Mouse (Mus musculus) heart, adult 2 months (tissue): ENCODE data around the gene Etv5. TPM values are rescaled to one million over a fixed set of nuclear protein-coding genes. Genes with fewer than 3 reads are reported as not detected.
"Not testable (repeated sequence)": the region's sequence is repeated elsewhere in the genome, so short reads cannot be mapped to it uniquely, and the experiment has no call there.

Experiments
- DNase-seq, 2 experiments: peaks; one replicate each; pipeline ENCODE4 v3.0.0; 2021
- H3K27ac ChIP-seq: fragments of 200-600 bp; 2 replicates; pipeline ENCODE4 v1.8.1; 2022
- H3K27me3 ChIP-seq: fragments of 200-500 bp; 2 replicates; pipeline ENCODE4 v1.6.1; 2012; ENCODE audit warnings: mild to moderate bottlenecking, low read length, inconsistent platforms, mixed read lengths; ENCODE audit not compliant: control insufficient read depth, insufficient read depth
- H3K36me3 ChIP-seq: fragments of 200-500 bp; 2 replicates; pipeline ENCODE4 v1.6.1; 2012; ENCODE audit warnings: low read length, inconsistent platforms; ENCODE audit not compliant: control insufficient read depth, insufficient read depth
- H3K4me1 ChIP-seq: fragments of 200-500 bp; 2 replicates; pipeline ENCODE4 v1.6.1; 2011; ENCODE audit warnings: low read length; ENCODE audit not compliant: control insufficient read depth, insufficient read depth
- H3K4me3 ChIP-seq: fragments of 200-600 bp; 2 replicates; pipeline ENCODE4 v1.8.1; 2022
- H3K79me2 ChIP-seq: fragments of 200-500 bp; replicated peaks from 2 replicates; pipeline ENCODE4 v1.6.1; 2012; ENCODE audit warnings: mild to moderate bottlenecking, inconsistent platforms, low read length, moderate library complexity, mixed read lengths; ENCODE audit not compliant: control insufficient read depth, insufficient read depth
- H3K9ac ChIP-seq: fragments of 200-500 bp; 2 replicates; pipeline ENCODE4 v1.6.1; 2012; ENCODE audit warnings: low read depth, mild to moderate bottlenecking, control low read depth, inconsistent platforms, low read length, mixed read lengths
- CTCF ChIP-seq: fragments of 200-600 bp; IDR thresholded peaks from 2 replicates; pipeline ENCODE4 v1.8.1; 2022; ENCODE audit warnings: antibody characterized with exemption, mild to moderate bottlenecking, moderate library complexity
- EP300 ChIP-seq: fragments of 200-500 bp; IDR thresholded peaks from 2 replicates; pipeline ENCODE4 v1.6.1; 2011; ENCODE audit warnings: low read depth, low read length, control low read depth; ENCODE audit not compliant: insufficient read depth
- POLR2A ChIP-seq: fragments of 200-500 bp; IDR thresholded peaks from 2 replicates; pipeline ENCODE4 v1.6.1; 2011; ENCODE audit warnings: mild to moderate bottlenecking, low read depth, low read length, control low read depth; ENCODE audit not compliant: insufficient read depth
- WGBS: fragments of 180-500 bp; shearing (Covaris S2); methylation state at CpG from one replicate; pipeline ENCODE4 v1.1.7; 2018; 5-methylcytosine and 5-hydroxymethylcytosine counted together
- intact Hi-C: fragments of 180-260 bp; cut with DNase I; formaldehyde crosslinking; loops from one replicate; pipeline ENCODE4 v1.15.1; 2025
- polyA plus RNA-seq: library from polyadenylated mRNA; depleted of rRNA; stranded (reverse); fragments of >200 nt; gene quantifications from 2 replicates; pipeline ENCODE4 v1.2.3, GENCODE M21; 2012
- total RNA-seq, 2 experiments: library from RNA; stranded (reverse); gene quantifications; 2 replicates each; pipeline ENCODE4 v1.2.3; 2021

The Etv5 gene
- total and polyA plus RNA-seq, 3 experiments = 6.9 to 12.0 (median 10.0) TPM

DNA sequence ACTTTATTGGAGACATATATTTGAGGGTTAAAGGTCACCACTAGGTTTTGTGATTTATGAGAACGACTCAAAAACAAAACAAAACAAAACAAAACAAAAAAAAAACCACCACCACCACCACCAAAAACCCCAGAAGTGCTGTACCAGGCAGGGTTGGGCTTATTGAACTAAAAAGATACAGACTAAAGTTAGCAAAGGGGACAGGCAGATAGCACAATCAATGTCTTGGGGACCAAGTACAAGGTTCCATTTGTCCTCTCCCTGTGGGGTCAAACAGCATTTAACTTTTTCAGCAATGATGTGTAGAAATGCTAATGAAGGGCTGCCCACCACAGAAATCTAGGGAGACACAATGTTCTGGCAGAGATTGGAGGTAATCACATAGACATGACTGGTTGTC lies 67.3 kb downstream of the Etv5 start:
- intact Hi-C loops = loop anchor here (5.0 kb wide), 1 partner anchor 180 kb away; no protein-coding TSS in a partner anchor
- TF ChIP-seq CTCF = no peak
- no peak for TF ChIP-seq POLR2A
- TF ChIP-seq EP300 = no peak
- H3K27me3 ChIP-seq = peaks cover 1% of the 10 kb centered on the region; the same call in 1 of the 2 replicates
- no peak overlapping the region for H3K9ac ChIP-seq
- H3K4me1 ChIP-seq = no peaks in the 10 kb centered on the region
- no peaks in the 10 kb centered on the region for H3K36me3 ChIP-seq
- H3K79me2 ChIP-seq = no peaks in the 10 kb centered on the region
- no peak overlapping the region for H3K4me3 ChIP-seq
- no peak for DNase-seq
- 71% methylated on average over 1 of the region's 1 CpGs for WGBS
- H3K27ac ChIP-seq = no peak overlapping the region

DNA sequence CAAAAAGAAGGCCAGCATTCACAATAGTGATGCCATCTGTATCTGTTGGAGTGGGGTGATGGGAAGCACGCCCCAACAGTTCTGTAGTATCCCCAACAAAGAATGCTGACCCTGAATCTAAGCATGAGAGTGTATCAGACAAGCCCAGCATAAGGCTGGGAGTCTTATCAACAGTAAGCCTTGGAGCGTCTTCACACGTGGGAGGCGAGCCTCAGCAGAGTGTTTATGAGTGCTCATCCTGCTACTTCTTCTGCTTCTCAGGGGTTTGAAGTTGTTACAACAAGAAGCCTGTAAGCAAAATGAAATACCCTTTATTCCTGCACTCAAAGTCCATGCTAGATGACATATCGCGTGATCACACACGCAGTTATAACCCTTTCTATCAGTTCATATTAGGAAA lies 72.4 kb downstream of the Etv5 start:
- Histone ChIP-seq H3K27ac (no peak overlapping the region), H3K4me1 (no peaks in the 10 kb centered on the region), H3K4me3 (no peak overlapping the region), H3K36me3 (no peaks in the 10 kb centered on the region), H3K9ac (no peak overlapping the region), H3K27me3 (no peaks in the 10 kb centered on the region), H3K79me2 (no peaks in the 10 kb centered on the region)
- intact Hi-C loops = no loop called here
- no peak for TF ChIP-seq EP300
- TF ChIP-seq POLR2A = no peak
- no peak for TF ChIP-seq CTCF
- DNase-seq = no peak
- WGBS = 88% methylated on average over 7 of the region's 7 CpGs

DNA sequence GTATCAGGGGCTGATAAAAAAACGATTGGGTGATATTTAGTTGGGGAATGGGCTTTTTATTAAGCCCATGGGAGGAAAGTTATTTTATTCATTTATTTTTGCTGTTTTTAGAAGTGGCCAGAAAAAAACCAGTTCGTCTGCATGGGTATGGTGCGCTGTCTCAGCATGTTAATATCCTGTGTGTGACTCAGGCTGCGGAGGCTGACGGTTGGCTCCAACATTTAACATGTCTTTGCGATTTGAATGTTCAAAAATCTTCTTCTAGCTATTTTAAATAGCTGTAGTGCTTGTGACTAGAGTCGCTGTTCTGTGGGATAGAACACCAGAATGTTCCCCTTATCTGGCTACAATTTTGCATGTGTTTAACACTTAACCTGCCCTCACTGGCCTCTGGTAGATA lies 73.5 kb downstream of the Etv5 start:
- Histone ChIP-seq H3K36me3 (no peaks in the 10 kb centered on the region), H3K27me3 (no peaks in the 10 kb centered on the region), H3K27ac (no peak overlapping the region), H3K4me3 (no peak overlapping the region), H3K9ac (no peak overlapping the region), H3K79me2 (no peaks in the 10 kb centered on the region), H3K4me1 (no peaks in the 10 kb centered on the region)
- intact Hi-C loops = no loop called here
- TF ChIP-seq POLR2A (no peak), EP300 (no peak), CTCF (no peak)
- WGBS = 80% methylated on average over 7 of the region's 7 CpGs
- no peak for DNase-seq

DNA sequence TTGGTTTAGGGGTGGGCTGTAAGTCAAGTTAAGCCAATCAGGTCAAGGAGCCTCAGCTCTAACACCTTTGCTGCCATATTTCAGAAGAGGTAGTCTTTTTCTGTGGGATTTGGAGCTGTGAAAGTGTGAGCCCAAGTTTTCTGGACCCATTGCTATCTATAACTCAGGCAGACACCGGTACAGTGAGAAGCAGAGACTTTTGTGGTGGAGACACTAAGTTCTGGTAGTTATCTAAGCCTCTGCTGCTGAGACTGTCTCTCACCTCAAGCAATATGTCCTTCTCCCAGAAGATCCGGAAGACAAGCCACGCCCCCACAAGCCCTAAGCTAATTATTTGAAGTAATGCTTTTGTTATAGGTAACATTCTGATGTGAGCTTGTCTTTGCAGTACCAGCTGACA lies 73.9 kb downstream of the Etv5 start:
- no peak overlapping the region for H3K9ac ChIP-seq
- H3K36me3 ChIP-seq = no peaks in the 10 kb centered on the region
- WGBS = 54% methylated on average over 3 of the region's 3 CpGs
- intact Hi-C loops = no loop called here
- H3K4me3 ChIP-seq = no peak overlapping the region
- TF ChIP-seq POLR2A (no peak), EP300 (no peak), CTCF (no peak)
- H3K79me2 ChIP-seq = no peaks in the 10 kb centered on the region
- H3K4me1 ChIP-seq = no peaks in the 10 kb centered on the region
- DNase-seq = no peak
- no peak overlapping the region for H3K27ac ChIP-seq
- H3K27me3 ChIP-seq = no peaks in the 10 kb centered on the region

DNA sequence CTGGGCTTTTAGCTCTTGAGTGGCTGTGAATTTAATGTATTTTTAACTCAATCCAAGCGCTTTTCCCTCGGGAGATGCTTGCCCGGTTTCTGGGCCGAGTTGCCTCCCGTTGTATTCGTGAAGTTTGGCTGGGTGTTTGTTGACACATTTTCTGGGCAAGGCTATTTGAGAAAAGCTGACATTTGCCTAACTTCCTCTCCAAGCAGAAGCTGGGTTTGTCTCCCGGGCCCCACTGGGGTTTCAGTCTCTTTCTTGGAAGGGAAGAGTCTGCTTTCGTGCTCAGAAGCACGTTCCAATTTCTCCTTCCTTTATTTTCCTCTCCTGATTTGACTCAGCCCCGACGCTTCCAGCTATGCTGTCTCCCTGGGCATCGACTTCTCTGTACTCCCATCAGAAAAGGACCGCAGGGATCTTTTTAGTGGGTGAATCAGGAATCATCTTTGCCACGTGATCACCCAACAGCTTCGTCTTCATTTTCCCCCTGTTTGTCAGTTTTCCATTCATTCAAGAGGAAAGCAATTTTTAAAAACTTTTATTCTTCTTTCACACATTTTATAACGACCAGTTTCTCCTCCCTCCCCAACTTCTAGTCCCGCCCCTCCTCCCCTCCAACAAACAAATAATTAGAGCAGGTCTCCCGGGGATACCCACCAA lies 80.7 kb downstream of the Etv5 start:
- DNase-seq = peak; percentile 55 to 70
- no peaks in the 10 kb centered on the region for H3K79me2 ChIP-seq
- no peak for TF ChIP-seq CTCF
- TF ChIP-seq EP300 = 0 out of 2 replicates have a peak, but pooled peaks have one; percentile 23
- H3K9ac ChIP-seq = no peak overlapping the region
- no peaks in the 10 kb centered on the region for H3K27me3 ChIP-seq
- WGBS = 13% methylated on average over 18 of the region's 18 CpGs
- H3K36me3 ChIP-seq = no peaks in the 10 kb centered on the region
- peak overlapping the region; percentile 57 for H3K27ac ChIP-seq
- 0 out of 2 replicates have a peak overlapping the region, but pooled peaks have one; percentile 3 for H3K4me3 ChIP-seq
- intact Hi-C loops = no loop called here
- no peaks in the 10 kb centered on the region for H3K4me1 ChIP-seq

DNA sequence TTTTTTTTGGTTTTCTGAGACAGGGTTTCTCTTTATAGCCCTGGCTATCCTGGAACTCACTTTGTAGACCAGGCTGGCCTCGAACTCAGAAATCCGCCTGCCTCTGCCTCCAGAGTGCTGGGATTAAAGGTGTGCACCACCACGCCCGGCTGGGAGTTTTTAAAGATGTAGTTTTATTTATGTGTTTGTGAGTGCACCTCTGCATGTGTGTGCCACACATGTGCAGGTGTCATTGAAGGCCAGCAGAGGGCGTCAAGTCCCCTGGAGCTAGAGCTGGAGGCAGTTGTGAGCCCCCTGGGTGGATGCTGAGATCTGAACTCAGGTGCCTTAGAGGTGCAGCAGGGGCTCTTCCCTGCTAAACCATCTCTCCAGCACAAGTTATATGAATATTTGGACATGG lies 85.3 kb downstream of the Etv5 start:
- H3K9ac ChIP-seq, DNase-seq, H3K27ac ChIP-seq, H3K79me2 ChIP-seq, H3K4me3 ChIP-seq, H3K36me3 ChIP-seq, intact Hi-C loops, H3K27me3 ChIP-seq, H3K4me1 ChIP-seq: not testable (repeated sequence)
- WGBS = 86% methylated on average over 5 of the region's 5 CpGs
